Mouse (Mus musculus): Measurements from ENCODE around the gene Cops2.

Cops2 gene

GRCm38 (mm10) chr2:125858521-125859280 lies at the start of gene Cops2, which contains the start of gene Galk2:
TSS of gene Cops2 (minus strand) at chr2:125859139.
TSS of gene Galk2 (plus strand) at chr2:125859109.
- peak; percentile 98 for DNase-seq (ENCODE audit: low read depth)

DNA sequence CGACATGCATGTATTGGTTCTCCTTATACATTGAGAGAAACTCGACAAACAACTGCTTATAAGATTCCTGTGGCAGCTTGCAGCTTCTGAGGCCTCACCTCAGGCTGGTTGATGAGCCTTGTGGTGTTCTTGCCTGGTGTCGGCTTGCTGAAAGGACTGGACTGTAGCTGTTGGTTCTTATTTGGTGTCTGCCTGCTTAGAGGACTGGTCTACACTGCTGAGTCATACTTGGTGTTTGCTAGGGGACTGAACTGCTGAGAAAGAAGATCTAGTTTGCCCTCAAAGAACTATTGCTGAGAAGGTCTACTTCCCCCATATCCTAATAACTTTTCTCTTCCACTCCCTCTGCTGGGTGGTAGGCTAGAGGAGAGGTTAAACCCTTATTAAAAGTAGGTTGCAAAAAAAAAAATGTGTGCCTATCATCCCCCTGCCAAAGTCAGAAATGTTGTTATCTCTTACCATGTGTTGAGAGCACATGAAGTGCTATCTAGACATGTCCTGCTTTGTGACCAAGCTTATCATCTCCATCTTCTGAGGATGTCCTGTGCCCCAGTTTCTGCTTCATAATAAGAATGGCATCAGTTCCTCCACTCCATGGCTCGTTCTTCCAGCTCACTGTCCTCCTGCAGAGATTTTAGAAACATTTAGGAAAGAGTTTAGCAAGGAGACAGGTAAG lies 48.8 kb upstream of the Cops2 start:
- no peak for DNase-seq (ENCODE audit: low read depth)

- no peak for DNase-seq (ENCODE audit: low read depth)
Measured at GRCm38 (mm10) chr2:125906407-125907066, 47.6 kb upstream of the Cops2 start.

GRCm38 (mm10) chr2:125901426-125901825 lies 42.5 kb upstream of the Cops2 start:
- DNase-seq (ENCODE audit: low read depth), result no peak

DNA sequence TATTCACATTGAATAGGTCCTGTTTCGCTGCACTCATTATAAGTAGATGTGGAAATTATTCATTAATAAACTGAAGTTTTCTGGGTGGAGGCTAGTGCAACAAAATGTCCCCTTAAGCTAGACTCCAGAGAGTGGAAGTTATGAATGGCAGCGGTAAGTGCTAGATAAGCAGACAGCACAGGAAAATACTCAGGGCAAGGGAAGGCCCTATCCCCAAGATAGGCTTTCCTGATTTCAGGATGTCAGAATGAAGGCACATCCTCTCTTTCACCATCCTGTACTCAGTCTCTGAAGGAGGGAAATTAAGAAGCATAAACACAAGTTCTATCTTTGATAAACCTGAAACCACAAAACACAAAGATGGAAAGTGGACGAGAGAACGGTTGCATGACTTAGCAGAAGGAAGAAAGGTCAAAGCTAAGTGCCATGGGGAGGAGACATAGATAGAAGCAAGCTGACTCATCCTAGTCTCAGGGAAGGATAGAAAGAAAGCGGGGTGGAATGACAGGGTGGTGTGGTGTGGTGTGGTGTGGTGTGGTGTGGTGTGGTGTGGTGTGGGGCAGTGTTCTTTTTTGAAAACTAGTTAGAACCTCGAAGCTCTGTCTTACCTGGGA lies 42.0 kb upstream of the Cops2 start:
- DNase-seq (ENCODE audit: low read depth), result no peak

DNA sequence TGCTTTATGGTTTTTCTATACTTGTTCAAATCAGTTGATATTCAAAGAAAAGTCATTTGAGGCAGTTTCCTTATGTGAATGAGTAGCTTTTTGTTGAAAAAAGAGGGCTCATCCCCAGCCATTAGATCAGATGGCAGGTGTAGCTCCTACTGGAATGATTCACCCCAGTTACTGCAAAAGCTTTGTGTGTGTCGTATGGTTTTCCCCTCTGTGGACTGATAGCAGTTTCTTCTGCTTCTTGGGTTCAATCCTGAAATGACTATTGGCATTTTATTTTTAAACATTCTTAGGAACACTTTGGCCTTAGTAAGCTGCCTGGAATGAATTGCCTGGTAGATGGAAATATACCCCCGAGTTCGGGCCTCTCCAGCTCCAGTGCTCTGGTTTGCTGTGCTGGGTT lies 37.4 kb upstream of the Cops2 start:
- DNase-seq (ENCODE audit: low read depth), result no peak

DNA sequence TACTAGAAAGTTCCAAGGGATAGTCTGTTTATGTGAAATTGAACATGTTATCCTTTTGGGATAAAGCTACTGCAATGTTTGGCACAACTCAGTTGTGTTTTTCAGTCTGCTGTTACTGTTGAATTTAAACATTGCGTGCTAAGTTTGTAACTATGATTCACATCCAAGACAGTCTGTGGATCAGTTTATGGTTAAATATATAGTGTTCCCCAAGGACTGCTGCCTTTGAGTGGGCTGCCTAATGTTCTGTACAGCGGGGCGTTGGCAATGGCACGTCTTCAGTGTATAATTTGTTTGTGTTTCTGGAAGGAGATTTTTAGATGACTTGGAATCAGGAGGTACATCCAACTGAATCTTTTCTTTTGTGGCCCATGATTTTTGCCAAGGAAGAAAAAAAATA lies 36.2 kb upstream of the Cops2 start:
- DNase-seq (ENCODE audit: low read depth), result no peak

DNA sequence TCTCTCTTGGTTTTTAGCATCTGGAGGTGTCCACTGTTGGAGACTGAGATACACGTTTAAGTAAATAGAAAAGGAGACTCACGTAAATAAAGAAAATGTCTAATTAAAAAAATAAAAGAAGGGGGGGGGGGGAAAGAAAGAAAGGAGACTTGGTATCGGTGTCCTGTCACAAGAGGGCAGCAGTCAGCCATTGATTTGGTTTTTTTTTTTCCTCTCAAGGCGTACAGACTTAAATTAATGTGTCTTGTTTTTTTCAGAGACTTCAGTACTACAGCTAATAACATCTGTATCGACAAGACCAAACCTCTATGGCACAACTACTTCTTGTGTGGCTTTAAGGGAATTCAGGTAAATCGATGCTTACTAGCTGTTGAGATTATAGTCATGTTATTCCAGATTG lies 34.2 kb upstream of the Cops2 start:
- DNase-seq (ENCODE audit: low read depth), result peak; percentile 42

- no peak for DNase-seq (ENCODE audit: low read depth)
Measured at GRCm38 (mm10) chr2:125885891-125886576, 27.1 kb upstream of the Cops2 start.

DNA sequence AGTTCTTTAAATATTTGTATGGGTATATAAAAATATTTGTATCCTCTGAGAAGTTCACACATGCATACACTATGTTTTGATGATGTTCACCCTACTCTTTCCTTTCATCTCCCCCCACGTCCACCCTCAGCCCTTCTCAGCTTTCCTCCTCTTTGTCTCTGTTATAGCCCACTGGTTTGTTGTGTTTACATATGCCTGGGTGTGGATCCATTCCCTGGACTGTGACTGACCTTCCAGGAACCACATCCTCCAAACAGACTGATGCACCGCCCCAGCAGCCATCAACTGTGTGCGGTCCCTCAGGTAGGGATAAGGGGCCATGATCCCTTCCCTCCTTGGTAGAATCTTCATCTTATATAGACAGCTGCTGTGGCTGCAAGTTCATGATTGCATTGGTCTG lies 11.2 kb upstream of the Cops2 start:
- no peak for DNase-seq (ENCODE audit: low read depth)

DNA sequence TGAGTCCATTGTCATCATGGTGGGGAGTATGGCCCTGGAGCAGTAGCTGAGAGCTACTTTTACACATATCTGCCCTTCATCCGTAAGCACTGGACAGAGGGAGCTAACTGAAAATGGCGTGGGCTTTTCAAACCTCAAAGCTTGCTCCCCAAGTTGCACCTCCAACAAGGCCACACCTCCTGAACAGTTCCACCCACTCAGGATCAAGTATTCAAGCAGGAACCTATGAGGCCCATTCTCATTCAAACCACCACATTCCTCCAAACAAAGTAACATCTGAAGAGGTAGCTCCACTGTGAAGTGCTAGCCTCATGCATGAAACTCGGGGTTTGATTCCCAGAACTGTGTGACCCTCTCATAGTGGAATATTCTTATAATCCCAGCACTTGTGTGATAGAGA lies 9.4 kb upstream of the Cops2 start:
- no peak for DNase-seq (ENCODE audit: low read depth)

- peak; percentile 86 for DNase-seq (ENCODE audit: low read depth)
Measured at GRCm38 (mm10) chr2:125866058-125866740, 7.3 kb upstream of the Cops2 start.

- no peak for DNase-seq (ENCODE audit: low read depth)
Measured at GRCm38 (mm10) chr2:125865585-125865984, 6.6 kb upstream of the Cops2 start.

- no peak for DNase-seq (ENCODE audit: low read depth)
Measured at GRCm38 (mm10) chr2:125864551-125864950, 5.6 kb upstream of the Cops2 start.

DNA sequence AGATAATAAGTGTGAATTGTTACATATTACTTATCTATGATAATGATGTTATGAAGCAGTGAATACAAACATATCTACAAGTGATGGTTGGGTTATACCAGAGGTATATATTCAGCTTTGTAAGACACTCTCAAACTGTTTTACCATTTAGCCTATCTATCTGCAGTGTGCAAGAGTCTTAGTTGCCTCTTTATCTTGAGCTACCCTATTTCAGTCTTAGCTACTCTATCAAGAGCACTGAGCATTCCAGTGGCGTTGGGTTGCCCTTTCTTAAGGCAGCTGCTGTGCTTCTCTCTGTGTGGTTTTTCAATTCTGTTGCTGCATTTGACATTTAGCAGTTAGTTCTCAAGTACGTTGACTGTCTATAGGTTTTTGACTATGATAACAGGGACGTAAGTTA lies 4.9 kb upstream of the Cops2 start:
- DNase-seq (ENCODE audit: low read depth), result no peak

GRCm38 (mm10) chr2:125857707-125858106 lies 1.2 kb downstream of the Cops2 start:
- no peak for DNase-seq (ENCODE audit: low read depth)

- no peak for DNase-seq (ENCODE audit: low read depth)
Measured at GRCm38 (mm10) chr2:125851237-125851636, 7.7 kb downstream of the Cops2 start.

DNA sequence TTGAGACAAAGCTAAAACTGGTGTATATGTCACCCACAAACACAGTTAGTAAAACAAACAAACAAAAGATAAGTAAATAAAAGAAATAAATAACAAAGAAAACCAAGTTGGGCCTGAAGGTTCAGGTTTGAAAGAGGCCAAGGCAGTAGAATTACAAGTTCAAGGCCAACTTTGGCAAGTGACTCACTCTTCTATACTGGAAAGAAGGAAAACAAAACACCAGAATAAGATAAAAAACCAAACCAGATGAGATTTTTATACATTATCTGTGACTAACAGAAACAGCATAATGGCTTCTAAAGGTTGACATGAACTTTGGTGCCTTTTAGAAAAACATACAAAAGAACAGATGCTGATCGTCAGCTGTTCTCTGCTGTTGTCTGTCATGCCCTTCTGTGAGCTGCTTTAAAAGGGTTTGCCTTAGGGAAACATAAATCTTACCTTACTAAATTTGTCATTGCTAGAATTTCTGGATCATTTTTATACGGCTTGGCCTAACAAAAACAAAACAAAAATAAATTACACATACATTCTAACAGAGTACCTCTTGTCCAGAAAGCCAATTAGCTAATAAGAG lies 20.1 kb downstream of the Cops2 start:
- DNase-seq (ENCODE audit: low read depth), result no peak

- DNase-seq (ENCODE audit: low read depth), result no peak
Measured at GRCm38 (mm10) chr2:125838091-125838490, 20.8 kb downstream of the Cops2 start.

GRCm38 (mm10) chr2:125829924-125830323 lies 29.0 kb downstream of the Cops2 start:
- peak; percentile 47 for DNase-seq (ENCODE audit: low read depth)

GRCm38 (mm10) chr2:125827898-125828297 lies 31.0 kb downstream of the Cops2 start:
- DNase-seq (ENCODE audit: low read depth), result no peak

Data from induced T-regulatory cell, adult 2 months (primary cell).